Mouse (Mus musculus) Muller cell, postnatal 12 days (primary cell): ENCODE results near the gene Bahcc1.

ENCODE experiments used
- DNase-seq: peaks from one replicate; pipeline ENCODE4 v3.0.0-alpha.2; 2015; ENCODE audit errors: inconsistent ontology term

Bahcc1 gene

GRCm38 (mm10) chr11:120228911-120229437, 3.8 kb upstream of the Bahcc1 start:
- DNase-seq, result peak; percentile 85

- peak; percentile 92 for DNase-seq
Measured at GRCm38 (mm10) chr11:120229861-120230751, 2.6 kb upstream of the Bahcc1 start.

GRCm38 (mm10) chr11:120230841-120231370, 1.8 kb upstream of the Bahcc1 start:
- DNase-seq, result no peak

GRCm38 (mm10) chr11:120231379-120231778, 1.4 kb upstream of the Bahcc1 start:
- DNase-seq, result peak; percentile 98

- peak; percentile 71 for DNase-seq
Measured at GRCm38 (mm10) chr11:120233441-120234135, 841 bp downstream of the Bahcc1 start.

GRCm38 (mm10) chr11:120234136-120234775, 1.5 kb downstream of the Bahcc1 start:
- peak; percentile 73 for DNase-seq

- DNase-seq, result peak; percentile 74
Measured at GRCm38 (mm10) chr11:120234776-120235181, 2.0 kb downstream of the Bahcc1 start.

GRCm38 (mm10) chr11:120235385-120236113, 2.8 kb downstream of the Bahcc1 start:
- DNase-seq, result peak; percentile 81

GRCm38 (mm10) chr11:120236114-120236437, 3.3 kb downstream of the Bahcc1 start:
- no peak for DNase-seq

GRCm38 (mm10) chr11:120236438-120237165, 3.9 kb downstream of the Bahcc1 start:
- DNase-seq, result peak; percentile 76

GRCm38 (mm10) chr11:120237166-120238131, 4.7 kb downstream of the Bahcc1 start:
- peak; percentile 72 for DNase-seq

GRCm38 (mm10) chr11:120238306-120238705, 5.6 kb downstream of the Bahcc1 start:
- no peak for DNase-seq

GRCm38 (mm10) chr11:120238751-120239359, 6.1 kb downstream of the Bahcc1 start:
- peak; percentile 28 for DNase-seq

- peak; percentile 41 for DNase-seq
Measured at GRCm38 (mm10) chr11:120239581-120239991, 6.8 kb downstream of the Bahcc1 start.

GRCm38 (mm10) chr11:120240206-120240605, 7.5 kb downstream of the Bahcc1 start:
- peak; percentile 91 for DNase-seq

- DNase-seq, result peak; percentile 46
Measured at GRCm38 (mm10) chr11:120240941-120241890, 8.5 kb downstream of the Bahcc1 start.

GRCm38 (mm10) chr11:120241981-120242725, 9.4 kb downstream of the Bahcc1 start:
- no peak for DNase-seq
